10 mouse cellular contexts compared by ENCODE assay signal in the genomic region with DNA sequence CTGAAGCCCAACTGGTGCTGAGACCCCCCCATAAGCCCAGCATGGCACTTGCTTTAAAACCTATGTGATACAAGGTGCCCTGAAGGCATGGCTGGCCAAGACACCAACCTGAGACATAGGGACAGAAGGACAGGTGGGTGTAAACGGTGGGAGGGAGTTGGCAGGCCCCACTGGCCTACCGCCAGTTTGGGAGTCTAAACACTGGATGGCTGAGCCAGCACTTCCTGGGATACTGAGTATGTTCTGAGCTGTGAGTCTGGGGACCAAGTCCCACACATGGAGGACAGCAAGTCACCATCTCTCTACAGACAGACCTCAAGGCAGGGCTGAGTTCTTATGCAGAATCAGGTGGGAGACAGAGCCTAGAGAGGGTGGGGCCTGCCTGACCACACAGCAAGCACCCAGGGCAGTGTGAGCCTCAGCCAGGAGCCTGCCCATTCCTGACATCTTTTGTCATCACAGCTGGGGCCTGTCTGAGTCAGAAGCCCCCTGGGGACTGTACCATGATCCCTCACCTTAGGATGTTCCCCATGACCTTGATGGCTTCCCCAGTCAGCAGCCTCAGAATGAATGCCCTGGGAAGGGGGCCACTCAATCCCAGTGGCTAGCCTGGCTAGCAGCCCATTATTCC. TPM values are rescaled to one million over a fixed set of nuclear protein-coding genes. Genes with fewer than 3 reads are reported as not detected.
DNase-seq lines count a peak whose midpoint lies in the region; ATAC-seq lines count a peak whose summit lies in the region.
"Had no signal": no experiment of that assay in that cellular context is flagged by ENCODE, and none has a peak within 500 bp of the region (broad histone marks: within the 10 kb centered on the region; RNA-seq: fewer than 3 reads in every experiment).

No protein-coding gene starts in this region.

- no peak overlapping the region for H3K4me2 ChIP-seq in lung, embryonic 15.5 days
- H3K4me2 ChIP-seq in forebrain, embryonic 13.5 days = peak overlapping the region; percentile 15; the same call in 1 of the 2 replicates

- peaks cover 57% of the 10 kb centered on the region for H3K4me1 ChIP-seq in lung, embryonic 15.5 days
- H3K4me1 ChIP-seq in forebrain, embryonic 13.5 days = peaks cover 83% of the 10 kb centered on the region

- peak; percentile 67 to 74 for DNase-seq in cerebellum, postnatal 14 days
- DNase-seq in cerebellum, postnatal 4 days (ENCODE audit: low spot score in 2 of 2) = no peak
- DNase-seq in lung, postnatal 14 days = no peak
- DNase-seq in layer of hippocampus, adult 9-11 months = peak; percentile 54
- DNase-seq in adrenal gland, postnatal 25 days = no peak
- DNase-seq: cerebellum, adult 9-10 months; liver, postnatal 0 days had no signal

- no peak overlapping the region for H3K4me3 ChIP-seq in lung, embryonic 15.5 days
- H3K4me3 ChIP-seq in forebrain, embryonic 13.5 days = no peak overlapping the region

- H3K36me3 ChIP-seq in lung, embryonic 15.5 days = no peaks in the 10 kb centered on the region; the same call in 1 of the 2 replicates
- H3K36me3 ChIP-seq in forebrain, embryonic 13.5 days (ENCODE audit: poor library complexity, severe bottlenecking) = no peaks in the 10 kb centered on the region

- no peak for ATAC-seq in lung, embryonic 15.5 days (ENCODE audit: borderline replicate concordance, extremely low read depth, low FRiP score, low TSS enrichment)
- ATAC-seq in forebrain, embryonic 13.5 days = peak; percentile 57
- ATAC-seq in megakaryocyte progenitor cell, adult 5-6 weeks (replicated peaks; ENCODE audit: poor library complexity) = no peak
- ATAC-seq: liver, postnatal 0 days had no signal

- no peaks in the 10 kb centered on the region for H3K27me3 ChIP-seq in lung, embryonic 15.5 days
- H3K27me3 ChIP-seq in forebrain, embryonic 13.5 days = no peaks in the 10 kb centered on the region

- 21% methylated on average over 2 of the region's 2 CpGs for WGBS in lung, embryonic 15.5 days
- 50% methylated on average over 2 of the region's 2 CpGs for WGBS in forebrain, embryonic 13.5 days

- no peaks in the 10 kb centered on the region for H3K9me3 ChIP-seq in lung, embryonic 15.5 days
- no peaks in the 10 kb centered on the region for H3K9me3 ChIP-seq in forebrain, embryonic 13.5 days (replicated peaks)

- peak overlapping the region; percentile 71 for H3K27ac ChIP-seq in lung, embryonic 15.5 days
- peak overlapping the region; percentile 73 for H3K27ac ChIP-seq in forebrain, embryonic 13.5 days

- no peak overlapping the region for H3K9ac ChIP-seq in lung, embryonic 15.5 days
- H3K9ac ChIP-seq in forebrain, embryonic 13.5 days = no peak overlapping the region
- H3K9ac ChIP-seq: liver, postnatal 0 days had no signal

RNA-seq across cellular contexts. Expression of gene Wnt7b, which starts 13.0 kb away (rescaled TPM):
- 56.5 and 57.6 TPM in 2 replicates for polyA plus RNA-seq in lung, embryonic 15.5 days (2015; fragmentation: Nextera tagmentation; extraction: Ambion mirVana)
- polyA plus RNA-seq in forebrain, embryonic 13.5 days (2015; fragmentation: Nextera tagmentation; extraction: Ambion mirVana) = 84.0 and 92.2 TPM in 2 replicates
- total RNA-seq in adrenal gland, postnatal 25 days (2021) = 0.55 and 1.2 TPM in 2 replicates
- total RNA-seq in megakaryocyte progenitor cell, adult 5-6 weeks (2015) = not detected in 2 replicates
- not detected in 2 replicates for total RNA-seq in megakaryocyte progenitor cell, adult 5-6 weeks (2017)

Comparison
In these comparisons a context has a peak if more than half of its experiments do, and no peak if none do; other contexts are left out.
1. DNase-seq: peak in cerebellum, postnatal 14 days (2 of 2) and layer of hippocampus, adult 9-11 months (single experiment); none in cerebellum, postnatal 4 days (0 of 2), lung, postnatal 14 days (single experiment) and adrenal gland, postnatal 25 days (single experiment).